Mouse (Mus musculus) hindbrain, embryonic 11.5 days (tissue): Measurements from ENCODE around the gene Hist1h4d. TPM values are rescaled to one million over a fixed set of nuclear protein-coding genes. Genes with fewer than 3 reads are reported as not detected.
"Not testable (repeated sequence)": the region's sequence is repeated elsewhere in the genome, so short reads cannot be mapped to it uniquely, and the experiment has no call there.

Experiments used
- ATAC-seq: fragments of 200-750 bp; cut with Nextera tagmentation; 2 replicates; pipeline ENCODE4 v1.8.0; 2017; ENCODE audit warnings: mild to moderate bottlenecking, moderate TSS enrichment, moderate library complexity; ENCODE audit not compliant: low FRiP score
- DNase-seq: peaks from one replicate; pipeline ENCODE4 v3.0.0-alpha.2; 2015; ENCODE audit warnings: low spot score
- H3K27ac ChIP-seq: fragments of 300-500 bp; sonication (generic); 2 replicates; pipeline ENCODE4 v1.5.1; 2014; ENCODE audit warnings: mild to moderate bottlenecking, low read depth, low read length
- H3K27me3 ChIP-seq: fragments of 300-500 bp; sonication (generic); 2 replicates; pipeline ENCODE4 v1.6.1; 2014; ENCODE audit warnings: mild to moderate bottlenecking, low read length, moderate library complexity, mixed read lengths; ENCODE audit not compliant: control insufficient read depth, insufficient read depth
- H3K36me3 ChIP-seq: fragments of 300-500 bp; sonication (generic); 2 replicates; pipeline ENCODE4 v1.6.1; 2014; ENCODE audit warnings: mild to moderate bottlenecking, low read length, moderate library complexity, mixed read lengths; ENCODE audit not compliant: control insufficient read depth, insufficient read depth
- H3K4me1 ChIP-seq: fragments of 300-500 bp; sonication (generic); replicated peaks from 2 replicates; pipeline ENCODE4 v1.6.1; 2014; ENCODE audit warnings: low read length, mixed read lengths; ENCODE audit not compliant: control insufficient read depth, insufficient read depth
- H3K4me2 ChIP-seq: fragments of 300-500 bp; sonication (generic); replicated peaks from 2 replicates; pipeline ENCODE4 v1.6.1; 2014; ENCODE audit warnings: mild to moderate bottlenecking, low read depth, low read length
- H3K4me3 ChIP-seq: fragments of 300-500 bp; sonication (generic); 2 replicates; pipeline ENCODE4 v1.5.1; 2014; ENCODE audit warnings: low read depth, low read length
- H3K9ac ChIP-seq: fragments of 300-500 bp; sonication (generic); 2 replicates; pipeline ENCODE4 v1.6.1; 2014; ENCODE audit warnings: low read depth, low read length
- H3K9me3 ChIP-seq: fragments of 300-500 bp; sonication (generic); 2 replicates; pipeline ENCODE4 v1.6.1; 2016; ENCODE audit warnings: low read length; ENCODE audit not compliant: control insufficient read depth
- WGBS: fragments of 180-500 bp; shearing (Covaris S2); extraction: QIAGEN DNeasy Blood & Tissue Kit; methylation state at CpG from one replicate; pipeline ENCODE4 v1.1.7; 2014; 5-methylcytosine and 5-hydroxymethylcytosine counted together
- polyA plus RNA-seq: library from polyadenylated mRNA; unstranded; fragments of >200 nt; fragmentation: Nextera tagmentation; extraction: Ambion mirVana; gene quantifications from 2 replicates; pipeline ENCODE4 v1.2.1, GENCODE M21; 2014

Gene Hist1h4d
- polyA plus RNA-seq, 1 experiment from 2014 or later: 95.9 TPM

- Histone ChIP-seq H3K4me2 (no peak overlapping the region; the same call in 1 of the 2 replicates), H3K9me3 (no peaks in the 10 kb centered on the region), H3K4me1 (no peaks in the 10 kb centered on the region), H3K27me3 (no peaks in the 10 kb centered on the region), H3K4me3 (no peak overlapping the region), H3K36me3 (no peaks in the 10 kb centered on the region), H3K9ac (no peak overlapping the region), H3K27ac (0 out of 2 replicates have a peak overlapping the region, but pooled peaks have one; percentile 36)
- DNase-seq: no peak
- 73% methylated on average over 3 of the region's 3 CpGs for WGBS
- ATAC-seq: no peak
These were observed 24.5 kb upstream of the Hist1h4d start for GRCm38 (mm10) chr13:23556906-23557305.

- H3K36me3 ChIP-seq, H3K27me3 ChIP-seq, ATAC-seq, H3K4me2 ChIP-seq, H3K4me3 ChIP-seq, DNase-seq, H3K9ac ChIP-seq, H3K9me3 ChIP-seq, H3K27ac ChIP-seq, H3K4me1 ChIP-seq: not testable (repeated sequence)
- 29% methylated on average over 2 of the region's 2 CpGs for WGBS
These were observed 20.7 kb upstream of the Hist1h4d start for GRCm38 (mm10) chr13:23560699-23561098.

GRCm38 (mm10) chr13:23561531-23561882 lies 19.9 kb upstream of the Hist1h4d start:
- DNase-seq, H3K4me1 ChIP-seq, H3K4me2 ChIP-seq, H3K27me3 ChIP-seq, ATAC-seq, H3K36me3 ChIP-seq, H3K9ac ChIP-seq, H3K9me3 ChIP-seq: not testable (repeated sequence)
- H3K27ac ChIP-seq: peak overlapping the region; percentile 95
- WGBS: 0% methylated on average over 2 of the region's 5 CpGs
- H3K4me3 ChIP-seq: peak overlapping the region; percentile 31

GRCm38 (mm10) chr13:23561883-23562659 lies 19.3 kb upstream of the Hist1h4d start, which contains the start of gene Hist1h3e:
Hist1h3e (minus strand) TSS chr13:23562369.
- H3K9me3 ChIP-seq, H3K36me3 ChIP-seq, H3K27me3 ChIP-seq, H3K4me1 ChIP-seq: not testable (repeated sequence)
- WGBS: 1% methylated on average over 37 of the region's 67 CpGs
- DNase-seq (peak; percentile 96), ATAC-seq (peak; percentile 99)
- Histone ChIP-seq H3K4me3 (peak within 1 kb of the TSS; percentile 31), H3K27ac (peak within 1 kb of the TSS; percentile 95), H3K9ac (peak within 1 kb of the TSS; percentile 66), H3K4me2 (peak within 1 kb of the TSS; percentile 58)

- Histone ChIP-seq H3K4me2 (peak overlapping the region; percentile 58), H3K36me3 (no peaks in the 10 kb centered on the region), H3K9ac (peak overlapping the region; percentile 66), H3K9me3 (no peaks in the 10 kb centered on the region), H3K4me1 (no peaks in the 10 kb centered on the region), H3K27me3 (no peaks in the 10 kb centered on the region), H3K27ac (peak overlapping the region; percentile 95), H3K4me3 (peak overlapping the region; percentile 31)
- 3% methylated on average over 18 of the region's 18 CpGs for WGBS
- DNase-seq (peak; percentile 76), ATAC-seq (peak; percentile 53)
These were observed 18.5 kb upstream of the Hist1h4d start for GRCm38 (mm10) chr13:23562699-23563462.

GRCm38 (mm10) chr13:23564482-23564881 lies 16.9 kb upstream of the Hist1h4d start:
- no peak overlapping the region for H3K4me3 ChIP-seq
- 0 out of 2 replicates have a peak overlapping the region, but pooled peaks have one; percentile 3 for H3K27ac ChIP-seq
- no peak overlapping the region for H3K9ac ChIP-seq
- H3K27me3 ChIP-seq: no peaks in the 10 kb centered on the region
- no peak for ATAC-seq
- H3K4me2 ChIP-seq: no peak overlapping the region
- DNase-seq: no peak
- no peaks in the 10 kb centered on the region for H3K9me3 ChIP-seq
- H3K4me1 ChIP-seq: no peaks in the 10 kb centered on the region
- H3K36me3 ChIP-seq: no peaks in the 10 kb centered on the region
- WGBS: 84% methylated on average over 2 of the region's 2 CpGs

GRCm38 (mm10) chr13:23570261-23571021 lies 11.0 kb upstream of the Hist1h4d start:
- Histone ChIP-seq H3K27ac (peak overlapping the region; percentile 90), H3K4me2 (peak overlapping the region; percentile 44), H3K9ac (peak overlapping the region; percentile 45), H3K4me3 (peak overlapping the region; percentile 32)
- H3K9me3 ChIP-seq, H3K36me3 ChIP-seq, H3K27me3 ChIP-seq, DNase-seq, ATAC-seq, H3K4me1 ChIP-seq: not testable (repeated sequence)
- 3% methylated on average over 24 of the region's 41 CpGs for WGBS

- no peaks in the 10 kb centered on the region for H3K4me1 ChIP-seq
- H3K9ac ChIP-seq: peak within 1 kb of the TSS; percentile 65
- no peaks in the 10 kb centered on the region for H3K9me3 ChIP-seq
- peak within 1 kb of the TSS; percentile 63 for H3K4me2 ChIP-seq
- peak within 1 kb of the TSS; percentile 94 for H3K27ac ChIP-seq
- no peaks in the 10 kb centered on the region for H3K27me3 ChIP-seq
- no peaks in the 10 kb centered on the region for H3K36me3 ChIP-seq
- peak; percentile 80 for DNase-seq
- peak within 1 kb of the TSS; percentile 39 for H3K4me3 ChIP-seq
- under 1% methylated on average over 17 of the region's 18 CpGs for WGBS
- peak; percentile 91 for ATAC-seq
These were observed 10.3 kb upstream of the Hist1h4d start, which contains the start of the genes Hist1h2ae and Hist1h2bg for GRCm38 (mm10) chr13:23571022-23571503. Hist1h2ae (minus strand) TSS chr13:23571220. Hist1h2bg (plus strand) TSS chr13:23571396.
